Mouse (Mus musculus) small intestine, adult 2 months (tissue): ENCODE measurements at regions not wholly inside any gene's neighbourhood (a gene's known extent, or its start where the extent isn't known, plus 50 kb on each side); places are given as distances from the start of the nearest gene placed in this dataset.

Experiments
- CTCF ChIP-seq: fragments of 200-500 bp; IDR thresholded peaks from 2 replicates; pipeline ENCODE4 v1.5.1; 2012; ENCODE audit warnings: low read depth, mild to moderate bottlenecking, control low read depth, inconsistent platforms, low read length, moderate library complexity, mixed read lengths; ENCODE audit not compliant: insufficient replicate concordance, insufficient read length; ENCODE audit errors: extremely low read depth
- POLR2A ChIP-seq: fragments of 200-500 bp; IDR thresholded peaks from 2 replicates; pipeline ENCODE4 v1.6.1; 2012; ENCODE audit warnings: low read depth, mild to moderate bottlenecking, control low read depth, inconsistent platforms, low read length, moderate library complexity

GRCm38 (mm10) chr6:52475676-52476075 is 162.4 kb downstream of the Evx1 start:
- TF ChIP-seq CTCF (no peak), POLR2A (no peak)
